ENCODE assay signal across 8 mouse cellular contexts in genomic region chr4:124277456-124278181, GRCm38 (mm10).
DNase-seq lines count a peak whose midpoint lies in the region; ATAC-seq lines count a peak whose summit lies in the region.

No protein-coding gene starts in this region.

- whole genome bisulfite sequencing in embryonic facial prominence, embryonic 15.5 days = under 1% methylated on average over 43 of the region's 43 CpGs
- WGBS in hindbrain, embryonic 15.5 days = under 1% methylated on average over 43 of the region's 43 CpGs
- under 1% methylated on average over 43 of the region's 43 CpGs for WGBS in midbrain, embryonic 14.5 days

- H3K36me3 ChIP-seq in embryonic facial prominence, embryonic 15.5 days = no peaks in the 10 kb centered on the region
- H3K36me3 ChIP-seq in hindbrain, embryonic 15.5 days = no peaks in the 10 kb centered on the region
- no peaks in the 10 kb centered on the region for H3K36me3 ChIP-seq in midbrain, embryonic 14.5 days (ENCODE audit: control insufficient read depth, insufficient read depth, low read length)

- H3K4me3 ChIP-seq in embryonic facial prominence, embryonic 15.5 days (replicated peaks) = peak overlapping the region; percentile 40
- peak overlapping the region; percentile 33 for H3K4me3 ChIP-seq in hindbrain, embryonic 15.5 days
- H3K4me3 ChIP-seq in midbrain, embryonic 14.5 days (replicated peaks; ENCODE audit: low read depth, low read length) = peak overlapping the region; percentile 32

- no peaks in the 10 kb centered on the region for H3K9me3 ChIP-seq in embryonic facial prominence, embryonic 15.5 days (replicated peaks)
- no peaks in the 10 kb centered on the region for H3K9me3 ChIP-seq in hindbrain, embryonic 15.5 days
- no peaks in the 10 kb centered on the region for H3K9me3 ChIP-seq in midbrain, embryonic 14.5 days (ENCODE audit: control insufficient read depth, low read length)

- H3K4me2 ChIP-seq in embryonic facial prominence, embryonic 15.5 days (replicated peaks) = peak overlapping the region; percentile 85
- peak overlapping the region; percentile 66 for H3K4me2 ChIP-seq in hindbrain, embryonic 15.5 days
- peak overlapping the region; percentile 72 for H3K4me2 ChIP-seq in midbrain, embryonic 14.5 days (ENCODE audit: low read length)

- peaks cover 23% of the 10 kb centered on the region for H3K4me1 ChIP-seq in embryonic facial prominence, embryonic 15.5 days
- peaks cover 28% of the 10 kb centered on the region for H3K4me1 ChIP-seq in hindbrain, embryonic 15.5 days (replicated peaks)
- H3K4me1 ChIP-seq in midbrain, embryonic 14.5 days (ENCODE audit: control insufficient read depth, insufficient read depth, low read length) = peaks cover 23% of the 10 kb centered on the region

- H3K9ac ChIP-seq in embryonic facial prominence, embryonic 15.5 days = peak overlapping the region; percentile 40
- peak overlapping the region; percentile 38; the same call in 1 of the 2 replicates for H3K9ac ChIP-seq in hindbrain, embryonic 15.5 days
- H3K9ac ChIP-seq in midbrain, embryonic 14.5 days (replicated peaks; ENCODE audit: low read length) = peak overlapping the region; percentile 41

- H3K27ac ChIP-seq in embryonic facial prominence, embryonic 15.5 days (replicated peaks) = 0 out of 2 replicates have a peak overlapping the region, but pooled peaks have one; percentile 58
- peak overlapping the region; percentile 69 for H3K27ac ChIP-seq in hindbrain, embryonic 15.5 days (replicated peaks)
- peak overlapping the region; percentile 86 for H3K27ac ChIP-seq in midbrain, embryonic 14.5 days (replicated peaks; ENCODE audit: low read depth, low read length)

- ATAC-seq in embryonic facial prominence, embryonic 15.5 days (ENCODE audit: insufficient number of reproducible peaks, low FRiP score, low TSS enrichment, low read depth) = no peak
- ATAC-seq in hindbrain, embryonic 15.5 days (ENCODE audit: low FRiP score, low read depth) = peak; percentile 63
- ATAC-seq in midbrain, embryonic 14.5 days (ENCODE audit: low FRiP score, low TSS enrichment) = peak; percentile 79
- no peak for ATAC-seq in megakaryocyte, adult 5-6 weeks (ENCODE audit: poor library complexity, severe bottlenecking)

- DNase-seq in layer of hippocampus, postnatal 10 days (ENCODE audit: low spot score in 2 of 2) = peak; percentile 22 to 41
- DNase-seq in layer of hippocampus, adult 8-10 months (ENCODE audit: low spot score in 2 of 2) = no peak
- DNase-seq in midbrain, embryonic 14.5 days = peak; percentile 83
- DNase-seq in adipocyte (ENCODE audit: low spot score) = no peak
- DNase-seq in frontal cortex, postnatal 14 days (ENCODE audit: low spot score in 2 of 2) = no peak

- peaks cover 6% of the 10 kb centered on the region; the same call in 1 of the 2 replicates for H3K27me3 ChIP-seq in embryonic facial prominence, embryonic 15.5 days
- 0 out of 2 replicates have a peak, but pooled peaks cover 11% of the 10 kb centered on the region for H3K27me3 ChIP-seq in hindbrain, embryonic 15.5 days
- H3K27me3 ChIP-seq in midbrain, embryonic 14.5 days (ENCODE audit: control insufficient read depth, insufficient read depth, low read length) = no peaks in the 10 kb centered on the region; the same call in 1 of the 2 replicates

Comparison
In these comparisons a context has a peak if more than half of its experiments do, and no peak if none do; other contexts are left out.
1. DNase-seq: peak in layer of hippocampus, postnatal 10 days (2 of 2) and midbrain, embryonic 14.5 days (single experiment); none in layer of hippocampus, adult 8-10 months (0 of 2), adipocyte (single experiment) and frontal cortex, postnatal 14 days (0 of 2).
2. ATAC-seq: peak in hindbrain, embryonic 15.5 days (single experiment) and midbrain, embryonic 14.5 days (single experiment); none in embryonic facial prominence, embryonic 15.5 days (single experiment) and megakaryocyte, adult 5-6 weeks (single experiment).
3. Peak in every context shown above with its lines, with median percentiles within 50 percentile points of each other: H3K27ac ChIP-seq, H3K4me2 ChIP-seq, H3K4me3 ChIP-seq and H3K9ac ChIP-seq.